Mouse (Mus musculus): ENCODE measurements at regions not wholly inside any gene's neighbourhood (a gene's known extent, or its start where the extent isn't known, plus 50 kb on each side); places are given as distances from the start of the nearest gene placed in this dataset.

DNA sequence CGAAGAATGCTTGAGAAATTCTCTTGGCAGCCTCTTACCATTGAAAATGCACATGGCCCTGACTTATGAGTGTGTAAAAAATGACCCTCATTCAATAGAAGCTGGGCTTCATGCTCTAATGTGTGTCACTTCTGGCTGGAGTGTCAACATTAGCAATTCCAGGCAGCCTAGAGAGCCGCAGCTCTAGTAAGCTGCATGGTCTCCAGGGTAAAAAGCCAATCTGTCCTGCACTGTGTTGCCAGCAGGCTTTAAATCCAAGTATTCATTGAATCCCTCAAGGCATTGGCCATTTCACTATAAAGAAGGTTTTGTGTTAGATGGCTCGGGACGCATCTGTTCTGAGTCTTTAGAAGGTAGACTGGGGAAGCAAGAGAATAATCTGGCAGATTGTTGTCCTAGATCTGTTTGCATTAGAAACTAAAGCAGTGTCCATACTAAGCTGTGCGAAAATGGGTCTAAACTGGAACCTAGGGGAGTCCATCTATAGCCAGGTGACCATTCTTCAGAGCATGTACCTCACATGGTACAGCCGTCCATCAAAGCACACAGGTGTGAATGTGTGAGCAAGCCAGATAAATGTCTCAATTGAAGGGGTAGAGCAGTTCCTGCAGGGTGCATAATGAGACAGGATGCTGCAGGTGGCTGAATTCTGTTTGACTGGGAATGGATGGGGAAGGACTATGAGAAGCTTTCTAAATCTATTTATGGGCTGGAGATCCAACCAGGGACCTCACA, 189.6 kb downstream of the Smoc2 start:
- TF ChIP-seq GATA1 (IDR thresholded peaks at IDR 0.05; ENCODE audit: borderline replicate concordance, low read length) (no peak), CTCF (IDR thresholded peaks at IDR 0.05; ENCODE audit: low read depth, low read length) (no peak)
